Mouse (Mus musculus): ENCODE data around the gene Nt5c2.

Gene Nt5c2

DNA sequence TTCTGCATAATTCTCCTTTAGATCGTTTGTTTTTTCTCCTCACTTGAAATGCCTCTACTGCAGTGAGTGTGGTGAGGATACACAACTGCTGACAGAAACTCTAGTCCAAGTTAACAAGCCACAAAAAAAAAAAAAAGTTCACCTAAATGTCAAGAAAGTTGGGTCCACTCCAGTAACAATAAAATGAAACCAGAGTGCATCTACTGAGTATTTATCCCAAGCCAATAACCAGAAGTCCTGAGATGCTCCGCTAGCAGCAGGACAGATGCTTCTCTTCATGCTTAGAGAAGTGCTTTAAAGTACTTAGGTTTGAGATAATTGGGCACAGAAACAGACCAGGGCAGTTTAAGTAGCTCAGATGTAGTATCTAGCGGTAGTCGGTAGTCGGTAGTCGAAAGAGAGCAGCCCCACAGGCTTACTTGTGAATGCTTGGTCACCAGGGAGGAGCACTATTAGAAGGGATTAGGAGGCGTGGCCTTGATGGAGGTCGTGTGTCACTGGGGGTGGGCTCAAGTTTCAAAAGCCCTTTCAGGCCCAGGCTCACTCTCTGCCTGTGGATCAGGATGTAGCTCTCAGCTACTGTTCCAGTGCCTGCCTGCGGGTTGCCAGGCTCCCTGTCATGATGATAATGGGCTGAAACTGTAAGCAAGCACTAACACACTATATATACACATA, 99.4 kb downstream of the Nt5c2 start:
- no peak for DNase-seq

GRCm38 (mm10) chr19:46913626-46914025, 101.3 kb downstream of the Nt5c2 start:
- no peak for DNase-seq

- DNase-seq: no peak
Measured at GRCm38 (mm10) chr19:46911492-46911891, 103.5 kb downstream of the Nt5c2 start.

DNA sequence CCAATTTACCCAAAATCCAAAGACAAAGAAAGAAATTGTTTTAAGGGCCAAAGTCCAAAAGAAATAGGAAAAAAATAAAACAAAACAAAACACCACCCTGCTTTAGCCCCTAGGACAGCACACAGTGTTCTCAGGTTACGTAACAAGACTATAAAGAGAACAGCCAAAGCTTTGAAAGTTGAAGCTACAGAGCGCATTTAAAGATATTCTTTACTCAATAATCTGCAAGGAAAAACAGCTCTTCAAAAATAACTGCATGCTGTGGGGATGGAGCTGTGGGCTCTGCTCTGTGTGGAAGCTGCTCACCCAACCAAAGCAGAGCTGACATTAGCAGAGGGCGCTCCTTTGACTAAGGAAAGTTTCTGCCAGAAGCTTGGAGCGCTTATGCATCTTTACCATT, 106.0 kb downstream of the Nt5c2 start:
- DNase-seq: no peak

GRCm38 (mm10) chr19:46908207-46908606, 106.7 kb downstream of the Nt5c2 start:
- no peak for DNase-seq

GRCm38 (mm10) chr19:46905971-46906370, 109.0 kb downstream of the Nt5c2 start:
- no peak for DNase-seq

GRCm38 (mm10) chr19:46905383-46905782, 109.6 kb downstream of the Nt5c2 start:
- no peak for DNase-seq

GRCm38 (mm10) chr19:46904907-46905306, 110.0 kb downstream of the Nt5c2 start:
- no peak for DNase-seq

GRCm38 (mm10) chr19:46903379-46903778, 111.6 kb downstream of the Nt5c2 start:
- DNase-seq: no peak

DNA sequence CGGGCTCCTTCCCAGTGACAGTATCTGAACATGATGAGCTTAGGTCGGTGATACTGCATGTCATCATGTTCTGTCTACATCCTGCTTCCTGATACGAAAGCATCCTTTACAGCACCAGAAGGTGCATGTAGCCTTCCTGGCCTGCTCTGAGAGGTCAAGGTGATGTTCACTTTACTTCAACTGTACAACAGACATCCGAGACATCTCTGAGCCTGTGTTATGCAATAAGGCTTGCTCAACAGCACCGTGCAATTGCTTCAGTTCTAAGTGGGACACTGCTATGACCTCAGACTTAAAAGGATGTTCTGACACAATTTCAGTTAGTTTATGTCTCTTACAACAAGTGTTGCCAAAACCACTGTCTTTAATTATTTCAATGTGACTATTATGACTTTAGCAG, 113.6 kb downstream of the Nt5c2 start:
- no peak for DNase-seq

DNA sequence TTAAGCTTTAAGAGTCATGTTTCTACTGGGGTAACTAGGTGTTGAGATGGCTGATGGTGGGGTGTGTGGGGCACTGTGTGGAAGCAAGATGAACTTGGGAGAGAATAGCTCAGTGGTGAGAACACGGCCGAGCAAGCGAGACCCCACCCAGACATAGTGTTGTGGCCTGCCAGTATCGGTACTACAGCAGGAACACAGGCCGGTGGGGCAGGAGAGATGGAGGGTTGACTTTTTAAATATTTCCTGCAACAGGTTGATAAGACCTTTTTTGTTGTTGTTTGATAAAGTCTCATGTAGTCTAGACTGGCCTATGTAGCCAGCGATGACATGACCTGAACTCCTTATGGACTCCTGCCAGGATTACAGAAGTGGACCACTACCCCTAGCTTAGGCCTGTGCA, 114.2 kb downstream of the Nt5c2 start:
- DNase-seq: no peak

DNA sequence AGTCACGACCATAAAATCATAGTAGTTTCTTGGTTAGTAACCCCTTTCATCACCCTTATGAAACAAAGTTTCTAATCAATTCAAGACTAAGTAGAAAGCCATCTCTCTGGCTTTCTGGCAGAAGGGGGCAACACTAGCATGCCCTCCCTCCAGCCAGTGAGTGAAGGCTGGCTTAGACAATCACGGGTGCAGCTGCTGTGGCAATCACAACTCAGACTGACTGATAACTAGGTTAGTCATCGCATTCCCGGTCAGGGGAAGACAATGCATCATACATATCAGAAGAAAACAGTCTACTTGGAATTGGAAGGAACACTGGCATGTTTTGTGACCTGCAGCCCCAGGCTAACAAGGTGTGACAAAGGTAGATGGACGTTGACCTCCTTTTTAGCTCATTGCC, 115.1 kb downstream of the Nt5c2 start:
- DNase-seq: no peak

GRCm38 (mm10) chr19:46899306-46899705, 115.6 kb downstream of the Nt5c2 start:
- no peak for DNase-seq

DNA sequence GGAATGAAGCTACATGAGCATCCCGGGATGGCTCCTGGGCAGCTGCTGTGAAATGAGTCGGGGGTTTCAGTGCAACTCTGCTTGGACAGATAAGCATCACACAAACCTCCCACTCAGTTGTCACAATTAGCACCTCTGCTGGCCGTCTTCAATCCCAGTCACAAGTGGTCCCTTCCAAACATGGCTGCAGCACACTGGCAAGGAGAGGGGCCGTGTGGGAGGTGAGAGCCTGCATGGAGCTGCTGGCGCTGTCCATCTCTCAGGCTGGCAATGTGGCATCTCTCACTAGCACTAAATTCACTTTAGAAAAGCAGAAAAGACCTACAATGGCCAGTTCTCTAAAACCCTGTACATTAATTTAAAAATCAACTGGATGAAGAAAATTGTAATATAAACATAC, 116.7 kb downstream of the Nt5c2 start:
- DNase-seq: no peak

- DNase-seq: no peak
Measured at GRCm38 (mm10) chr19:46897135-46897534, 117.8 kb downstream of the Nt5c2 start.

DNA sequence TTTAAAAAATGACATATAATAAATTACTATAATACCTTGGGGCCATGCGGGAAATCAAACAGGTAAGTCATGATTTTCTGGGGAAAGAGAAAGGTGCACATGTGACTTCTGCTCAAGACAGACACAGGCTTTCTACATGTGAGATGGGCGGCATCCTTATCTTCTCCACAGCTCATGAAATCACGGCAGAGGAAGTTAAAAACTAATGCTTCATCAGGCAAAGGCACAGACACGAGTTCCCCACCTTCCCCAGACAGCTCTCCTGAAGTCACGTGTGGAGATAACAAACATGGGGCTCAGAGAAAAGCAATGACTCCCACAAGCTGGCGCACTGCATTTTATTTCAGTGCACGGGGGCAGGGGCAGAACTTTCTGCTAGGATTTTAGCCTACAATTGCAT, 121.5 kb downstream of the Nt5c2 start:
- DNase-seq: no peak

DNA sequence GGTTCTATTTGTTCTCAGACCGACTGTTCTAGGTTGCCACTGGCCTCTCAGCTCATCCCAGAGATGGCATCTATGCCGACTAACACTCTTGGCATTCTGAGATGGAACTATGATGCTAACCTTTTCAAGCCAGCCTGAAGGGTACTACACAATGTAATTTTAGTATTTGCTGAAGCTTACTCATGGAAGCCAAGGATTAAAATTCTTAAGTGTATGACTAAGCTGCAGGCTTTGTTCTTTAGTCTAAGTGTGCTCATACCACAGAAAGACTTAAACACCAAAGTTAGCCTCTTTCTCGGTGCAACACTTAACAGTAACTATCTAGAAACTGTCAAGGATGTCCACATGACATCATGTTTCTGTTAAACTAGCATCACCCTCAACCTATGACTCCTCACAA, 122.1 kb downstream of the Nt5c2 start:
- DNase-seq: no peak

DNA sequence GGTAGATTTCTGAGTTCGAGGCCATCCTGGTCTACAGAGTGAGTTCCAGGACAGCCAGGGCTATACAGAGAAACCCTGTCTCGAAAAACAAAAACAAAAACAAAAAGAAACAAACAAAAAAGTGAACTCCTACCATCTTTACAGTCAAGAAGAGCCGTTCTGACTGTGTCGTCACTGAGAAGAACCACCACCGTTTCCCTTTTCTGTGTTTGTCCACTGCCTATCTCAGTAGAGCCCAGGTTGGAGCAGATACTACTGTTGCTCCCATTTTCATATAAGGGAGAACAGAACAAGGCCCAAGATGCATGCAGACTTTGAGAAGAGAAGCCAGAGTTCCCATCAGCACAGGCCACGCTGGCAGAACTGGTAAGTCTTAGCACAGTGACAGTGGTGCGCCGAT, 124.3 kb downstream of the Nt5c2 start:
- no peak for DNase-seq

DNA sequence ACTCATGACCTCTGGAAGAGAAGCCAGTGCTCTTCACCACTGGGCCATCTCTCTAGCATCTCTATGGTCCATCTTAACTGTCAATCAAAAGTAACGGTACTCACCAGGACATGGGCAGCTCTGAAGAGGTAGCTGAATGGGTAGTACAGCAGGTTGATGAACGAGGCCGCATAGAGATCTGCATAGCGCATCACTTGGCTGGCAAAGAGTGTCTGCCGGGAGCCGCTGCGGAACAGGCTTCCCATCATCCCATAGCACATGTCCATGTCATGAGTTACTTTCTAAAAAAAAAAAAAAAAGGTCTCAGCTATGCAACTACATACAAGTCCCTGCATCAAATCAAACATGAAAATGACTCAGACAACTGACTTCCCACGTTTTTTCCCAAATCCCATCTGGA, 125.3 kb downstream of the Nt5c2 start:
- DNase-seq: no peak

- DNase-seq: peak; percentile 76
Measured at GRCm38 (mm10) chr19:46887811-46888527, 127.0 kb downstream of the Nt5c2 start.

DNA sequence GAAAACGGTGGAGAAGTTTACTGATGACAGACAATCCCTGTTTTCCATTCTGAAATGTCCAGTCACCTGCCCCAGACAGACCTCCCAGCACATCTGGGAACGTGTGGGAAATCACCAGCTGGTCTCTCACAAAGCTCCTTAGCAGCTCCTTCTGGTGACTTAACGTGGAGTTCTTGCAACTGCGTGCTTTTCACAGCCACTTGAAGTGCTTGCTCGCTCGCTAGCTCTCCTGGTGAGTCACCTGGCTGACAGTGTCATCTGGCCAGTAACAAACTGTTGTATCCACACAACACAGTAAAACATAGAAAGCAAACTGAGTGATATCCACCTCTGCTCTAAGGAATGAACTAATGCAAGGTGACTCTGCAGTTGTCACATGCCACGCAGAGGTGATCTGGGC, 128.1 kb downstream of the Nt5c2 start:
- DNase-seq: no peak

DNA sequence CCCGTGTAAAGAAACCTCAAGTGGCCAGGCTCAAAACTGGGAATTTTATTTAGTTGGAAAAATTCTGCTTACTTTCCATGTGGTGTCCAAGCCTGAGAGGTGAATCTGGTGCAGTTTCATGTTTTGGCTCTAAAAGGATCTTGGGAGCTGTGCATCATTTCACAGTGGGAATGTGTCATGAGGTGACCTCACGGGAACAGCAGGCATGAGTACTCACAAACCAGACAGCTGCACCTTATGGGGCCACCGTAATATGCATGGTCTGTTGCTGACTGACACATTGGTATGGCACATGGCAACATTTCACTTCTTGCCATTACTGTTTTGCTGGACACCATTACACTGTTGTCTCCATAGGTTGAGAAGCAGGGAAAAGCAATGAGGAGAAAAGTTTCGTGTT, 129.6 kb downstream of the Nt5c2 start:
- no peak for DNase-seq

DNA sequence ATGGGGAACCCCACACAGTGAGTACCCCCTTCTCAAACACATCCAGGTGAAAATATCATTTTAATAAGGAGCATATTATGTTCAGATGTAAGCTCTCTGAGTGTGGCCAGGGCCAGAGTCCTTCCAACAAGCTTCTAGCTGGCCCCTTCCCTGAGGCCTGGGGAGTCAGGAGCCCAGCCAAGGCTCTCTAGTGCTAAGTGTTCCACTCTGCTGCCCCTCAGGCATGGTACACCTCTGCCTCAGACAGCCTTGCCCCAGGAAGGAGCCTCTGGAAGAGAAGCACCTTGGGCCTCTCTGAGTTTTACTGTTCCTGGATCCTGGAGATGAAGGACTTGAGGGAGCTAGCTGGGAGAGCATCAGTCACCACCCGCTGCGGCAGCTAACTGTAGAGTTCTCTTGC, 135.1 kb downstream of the Nt5c2 start:
- no peak for DNase-seq

GRCm38 (mm10) chr19:46878346-46878745, 136.6 kb downstream of the Nt5c2 start:
- peak; percentile 78 for DNase-seq

- no peak for DNase-seq
Measured at GRCm38 (mm10) chr19:46877886-46878285, 137.1 kb downstream of the Nt5c2 start.
